Mouse (Mus musculus) embryonic fibroblast, embryonic 13.5 days (primary cell): Measurements from ENCODE around the gene Ggt6.

Experiments used
- CTCF ChIP-seq: IDR thresholded peaks from 2 replicates; pipeline ENCODE4 v1.5.1; 2011; ENCODE audit warnings: mild to moderate bottlenecking, control low read depth, low read length, moderate library complexity, borderline replicate concordance; ENCODE audit not compliant: insufficient read depth
- POLR2A ChIP-seq: IDR thresholded peaks from 2 replicates; pipeline ENCODE4 v1.6.1; 2011; ENCODE audit warnings: low read depth, mild to moderate bottlenecking, control low read depth, low read length, moderate library complexity

- TF ChIP-seq CTCF, result no peak
- no peak for TF ChIP-seq POLR2A
Observed at GRCm38 (mm10) chr11:72484549-72484948, 49.2 kb downstream of the Ggt6 start.
